Mouse (Mus musculus) liver, adult (tissue): ENCODE results near the gene Nlrp4a.
"Not testable (repeated sequence)": the region's sequence is repeated elsewhere in the genome, so short reads cannot be mapped to it uniquely, and the experiment has no call there.

ENCODE experiments used
- GATA4 ChIP-seq: IDR thresholded peaks from 2 replicates; pipeline ENCODE4 v1.6.1; 2014; ENCODE audit warnings: mild to moderate bottlenecking, low read length; ENCODE audit not compliant: insufficient replicate concordance

The Nlrp4a gene

GRCm38 (mm10) chr7:26434813-26435212 is at the start of gene Nlrp4a:
Nlrp4a (plus strand) TSS chr7:26435113.
- TF ChIP-seq GATA4, result no peak

GRCm38 (mm10) chr7:26403600-26403999 is 31.3 kb upstream of the Nlrp4a start, which contains the start of gene Nlrp9c:
Nlrp9c (minus strand) TSS chr7:26403700.
- TF ChIP-seq GATA4, result not testable (repeated sequence)

- TF ChIP-seq GATA4, result no peak
Measured at GRCm38 (mm10) chr7:26476690-26477089, 41.8 kb downstream of the Nlrp4a start.
